Mouse (Mus musculus) cerebellum, adult 8-10 months (tissue): ENCODE results near the gene Gm5617.
"Not testable (repeated sequence)": the region's sequence is repeated elsewhere in the genome, so short reads cannot be mapped to it uniquely, and the experiment has no call there.

Source experiments
- DNase-seq: peaks from one replicate; pipeline ENCODE4 v3.0.0; 2022

Gene Gm5617

GRCm38 (mm10) chr9:48503001-48503400 is 7.8 kb downstream of the Gm5617 start:
- DNase-seq = no peak

- no peak for DNase-seq
These were observed 9.6 kb downstream of the Gm5617 start for GRCm38 (mm10) chr9:48504741-48505365.

GRCm38 (mm10) chr9:48510134-48510533 is 14.9 kb downstream of the Gm5617 start:
- DNase-seq = no peak

GRCm38 (mm10) chr9:48515332-48515731 is 20.1 kb downstream of the Gm5617 start:
- no peak for DNase-seq

GRCm38 (mm10) chr9:48516615-48517371 is 21.6 kb downstream of the Gm5617 start:
- DNase-seq = no peak

GRCm38 (mm10) chr9:48517372-48518130 is 22.3 kb downstream of the Gm5617 start:
- DNase-seq = no peak

- not testable (repeated sequence) for DNase-seq
These were observed 25.2 kb downstream of the Gm5617 start for GRCm38 (mm10) chr9:48520405-48520804.

GRCm38 (mm10) chr9:48525566-48525965 is 30.3 kb downstream of the Gm5617 start:
- DNase-seq = no peak

GRCm38 (mm10) chr9:48526520-48526919 is 31.3 kb downstream of the Gm5617 start:
- no peak for DNase-seq

- DNase-seq = no peak
These were observed 36.1 kb downstream of the Gm5617 start for GRCm38 (mm10) chr9:48531294-48531693.

GRCm38 (mm10) chr9:48532203-48532602 is 37.0 kb downstream of the Gm5617 start:
- no peak for DNase-seq

- DNase-seq = no peak
These were observed 37.5 kb downstream of the Gm5617 start for GRCm38 (mm10) chr9:48532730-48533129.

GRCm38 (mm10) chr9:48536414-48536813 is 41.2 kb downstream of the Gm5617 start:
- no peak for DNase-seq

- not testable (repeated sequence) for DNase-seq
These were observed 42.4 kb downstream of the Gm5617 start for GRCm38 (mm10) chr9:48537616-48538015.

- no peak for DNase-seq
These were observed 42.9 kb downstream of the Gm5617 start for GRCm38 (mm10) chr9:48538044-48538645.

- DNase-seq = peak; percentile 1
These were observed 43.4 kb downstream of the Gm5617 start for GRCm38 (mm10) chr9:48538688-48539087.
